Mouse (Mus musculus): ENCODE data around the gene Olfr152.

The Olfr152 gene

DNA sequence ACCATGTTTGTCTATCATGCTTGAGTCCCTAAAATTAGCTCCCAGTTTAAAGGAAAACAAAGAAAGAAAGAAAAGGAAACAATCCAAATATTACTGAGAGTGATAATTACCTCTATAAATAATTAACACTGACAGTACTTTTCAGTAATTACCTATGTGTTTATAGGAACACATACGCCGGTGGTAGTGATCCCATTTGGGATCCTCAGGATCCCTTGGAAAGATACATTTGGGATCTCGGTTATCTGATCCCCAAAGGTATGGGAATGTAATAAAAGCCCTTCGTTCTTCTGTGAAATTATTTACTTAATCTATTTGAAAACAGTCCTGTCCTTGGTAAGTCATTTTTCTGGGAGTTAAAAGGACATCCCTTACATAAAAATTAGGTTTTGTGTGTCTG is at the start of gene Olfr152:
Gene Olfr152, plus strand, starts transcription at position 301 of the 400 bp plus-strand sequence.
- Histone ChIP-seq H3K27me3 (ENCODE audit: control insufficient read depth, insufficient read depth, low read length, poor library complexity, severe bottlenecking) (no peaks in the 10 kb centered on the region), H3K36me3 (ENCODE audit: control insufficient read depth, insufficient read depth, low read length, poor library complexity, severe bottlenecking) (no peaks in the 10 kb centered on the region)
- no peak for DNase-seq (ENCODE audit: low read depth, low spot score)

DNA sequence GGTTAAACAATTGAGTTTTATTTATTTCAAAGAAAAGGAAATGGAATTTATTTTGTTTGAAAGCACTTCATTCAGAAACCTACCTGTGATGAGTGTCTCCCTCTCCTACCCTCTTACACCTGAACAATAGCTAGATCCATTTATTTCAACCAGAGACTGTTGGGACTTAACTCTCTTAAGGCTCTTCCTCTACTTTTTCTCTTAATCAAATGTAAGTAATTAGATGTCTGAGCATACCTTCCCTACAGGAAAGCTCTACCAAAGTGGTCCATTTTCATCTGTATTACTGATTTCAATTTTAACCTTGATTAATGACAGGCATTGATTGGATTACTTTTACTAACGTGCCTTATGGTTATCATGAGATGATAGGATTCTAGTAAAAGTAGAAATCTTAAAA is 39.4 kb upstream of the Olfr152 start, which contains the start of gene Olfr1138:
Gene Olfr1138, minus strand, starts transcription at position 101 of the 400 bp plus-strand sequence.
- no peak for DNase-seq (ENCODE audit: low read depth, low spot score)
- Histone ChIP-seq H3K36me3 (ENCODE audit: control insufficient read depth, insufficient read depth, low read length, poor library complexity, severe bottlenecking) (no peaks in the 10 kb centered on the region), H3K27me3 (ENCODE audit: control insufficient read depth, insufficient read depth, low read length, poor library complexity, severe bottlenecking) (no peaks in the 10 kb centered on the region)

DNA sequence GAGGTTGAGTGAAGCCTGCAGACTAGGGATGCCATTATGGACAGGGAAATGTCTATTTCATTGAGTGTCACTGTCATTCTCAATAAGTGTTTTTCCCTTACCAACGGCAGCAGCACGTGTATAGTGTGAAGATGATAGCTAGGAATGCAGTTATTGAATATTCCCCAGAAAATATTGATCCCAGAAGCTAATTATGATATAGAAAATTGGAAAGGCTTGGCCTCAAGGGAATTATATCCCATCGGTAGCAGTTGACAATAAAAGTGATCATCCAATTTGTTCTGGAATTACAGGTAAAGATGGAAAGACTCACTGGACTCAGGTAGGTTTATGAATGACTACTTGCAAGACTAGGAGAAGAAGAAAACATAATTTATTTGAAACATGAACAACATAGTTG is 35.8 kb upstream of the Olfr152 start, which contains the start of gene Olfr1140:
Gene Olfr1140, plus strand, starts transcription at position 301 of the 400 bp plus-strand sequence.
- no peaks in the 10 kb centered on the region for H3K27me3 ChIP-seq (ENCODE audit: control insufficient read depth, insufficient read depth, low read length, poor library complexity, severe bottlenecking)
- DNase-seq (ENCODE audit: low read depth, low spot score) = no peak
- H3K36me3 ChIP-seq (ENCODE audit: control insufficient read depth, insufficient read depth, low read length, poor library complexity, severe bottlenecking) = no peaks in the 10 kb centered on the region

DNA sequence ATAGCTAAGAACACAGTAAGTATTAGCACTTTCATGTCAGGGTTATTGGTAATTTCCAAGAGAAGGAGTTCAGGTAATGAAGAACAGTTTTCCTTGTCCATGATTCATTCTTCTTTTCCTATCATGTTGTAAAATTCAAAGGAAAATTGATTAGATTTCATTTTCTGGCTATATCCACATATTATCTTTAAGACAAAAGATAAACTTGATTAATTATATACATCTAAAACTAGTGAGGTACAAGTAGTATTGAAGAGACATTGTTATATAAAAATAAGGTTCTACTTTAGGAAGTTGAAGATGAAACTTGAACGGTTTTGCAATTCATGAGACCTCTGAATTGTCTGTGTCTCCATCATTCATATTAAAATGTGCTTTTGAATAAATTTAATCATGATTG is 25.4 kb upstream of the Olfr152 start, which contains the start of gene Olfr1141:
Gene Olfr1141, minus strand, starts transcription at position 101 of the 400 bp plus-strand sequence.
- Histone ChIP-seq H3K27me3 (ENCODE audit: control insufficient read depth, insufficient read depth, low read length, poor library complexity, severe bottlenecking) (no peaks in the 10 kb centered on the region), H3K36me3 (ENCODE audit: control insufficient read depth, insufficient read depth, low read length, poor library complexity, severe bottlenecking) (no peaks in the 10 kb centered on the region)
- DNase-seq (ENCODE audit: low read depth, low spot score) = no peak

DNA sequence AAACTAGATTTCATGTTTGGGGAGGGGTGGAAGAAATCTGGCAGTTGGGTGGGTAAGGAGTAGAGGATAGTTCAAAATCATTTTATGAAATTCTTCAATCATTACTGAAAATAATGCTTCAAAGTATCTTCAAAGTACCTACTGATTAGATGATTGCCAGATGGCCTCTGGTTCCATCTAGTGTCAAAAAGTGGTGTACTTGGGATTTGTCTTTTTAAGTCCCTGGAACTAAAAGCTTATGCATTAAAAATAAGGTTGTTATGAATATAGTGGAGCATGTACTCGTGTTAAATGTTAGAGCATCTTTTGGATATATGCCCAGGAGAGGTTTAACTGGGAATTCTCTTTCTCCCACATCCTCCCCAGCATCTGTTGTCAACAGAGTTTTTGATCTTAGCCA is 3.1 kb upstream of the Olfr152 start:
- no peak for DNase-seq (ENCODE audit: low read depth, low spot score)
- Histone ChIP-seq H3K36me3 (ENCODE audit: control insufficient read depth, insufficient read depth, low read length, poor library complexity, severe bottlenecking) (no peaks in the 10 kb centered on the region), H3K27me3 (ENCODE audit: control insufficient read depth, insufficient read depth, low read length, poor library complexity, severe bottlenecking) (no peaks in the 10 kb centered on the region)

DNA sequence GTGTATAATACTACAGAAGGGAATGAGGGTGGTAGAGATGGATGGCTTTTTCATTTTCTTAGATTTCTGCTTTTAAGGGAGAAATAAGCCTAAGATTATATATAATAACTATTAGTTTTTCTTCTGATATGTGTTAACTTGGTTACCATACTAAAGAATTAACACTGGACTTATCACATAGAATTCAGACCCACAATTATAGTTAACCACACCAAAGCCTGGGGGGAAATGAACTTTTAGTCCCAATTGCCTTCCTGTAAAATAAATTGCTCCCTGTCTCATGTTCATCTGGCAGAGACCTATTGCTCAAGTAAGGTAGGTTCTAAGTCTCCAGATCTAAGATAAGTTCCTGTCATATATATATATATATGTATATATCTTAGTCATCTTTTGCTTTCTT is 21.0 kb downstream of the Olfr152 start, which contains the start of gene Olfr1143:
Gene Olfr1143, plus strand, starts transcription at position 301 of the 400 bp plus-strand sequence.
- H3K36me3 ChIP-seq (ENCODE audit: control insufficient read depth, insufficient read depth, low read length, poor library complexity, severe bottlenecking) = no peaks in the 10 kb centered on the region
- DNase-seq (ENCODE audit: low read depth, low spot score) = no peak

DNA sequence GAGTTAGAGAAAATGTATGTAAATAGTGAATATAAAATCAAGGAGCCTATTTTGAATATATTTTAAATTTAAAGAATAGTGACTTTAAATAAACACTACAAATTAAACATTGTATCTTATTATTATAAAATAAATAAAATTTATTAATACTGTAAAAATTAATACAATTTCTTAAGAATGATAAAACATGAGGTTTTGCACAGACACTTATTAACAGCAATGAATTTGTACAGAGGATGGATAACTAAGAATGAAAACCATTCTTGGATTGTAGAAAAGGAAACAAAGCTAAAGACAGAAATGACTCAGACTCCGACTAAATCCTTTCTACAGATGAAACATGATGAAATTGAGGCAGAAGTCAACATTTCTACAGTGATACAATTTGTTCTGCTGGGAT is 30.2 kb downstream of the Olfr152 start, which contains the start of gene Olfr1145:
Gene Olfr1145, plus strand, starts transcription at position 301 of the 400 bp plus-strand sequence.
- no peak for DNase-seq (ENCODE audit: low read depth, low spot score)
- H3K27me3 ChIP-seq (ENCODE audit: control insufficient read depth, insufficient read depth, low read length, poor library complexity, severe bottlenecking) = no peaks in the 10 kb centered on the region
- no peaks in the 10 kb centered on the region for H3K36me3 ChIP-seq (ENCODE audit: control insufficient read depth, insufficient read depth, low read length, poor library complexity, severe bottlenecking)

More for the DNA sequence above, 21.0 kb downstream of the Olfr152 start, which contains the start of gene Olfr1143:
- H3K27me3 ChIP-seq (ENCODE audit: control insufficient read depth, insufficient read depth, low read length, poor library complexity, severe bottlenecking) = no peaks in the 10 kb centered on the region

DNA sequence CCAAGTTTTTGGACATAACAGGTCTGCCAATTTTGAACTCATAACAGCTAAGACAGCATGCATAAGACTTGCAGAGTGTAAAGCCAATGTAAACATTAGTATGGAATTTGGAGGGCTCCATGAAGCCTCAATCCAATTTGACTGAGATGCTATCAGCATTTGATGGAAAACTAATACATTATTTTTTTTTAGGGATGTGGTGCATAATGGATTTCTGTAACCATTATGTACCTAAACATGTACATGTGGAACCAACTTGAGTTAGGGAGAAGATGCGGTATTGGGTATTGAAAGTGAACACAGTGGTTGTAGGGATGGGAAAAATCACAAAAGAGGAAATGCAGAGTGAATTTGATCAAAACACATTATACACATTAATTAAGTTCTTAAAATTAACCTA is 51.0 kb downstream of the Olfr152 start, which contains the start of gene Olfr1148:
Gene Olfr1148, plus strand, starts transcription at position 301 of the 400 bp plus-strand sequence.
- no peak for DNase-seq (ENCODE audit: low read depth, low spot score)
- H3K36me3 ChIP-seq (ENCODE audit: control insufficient read depth, insufficient read depth, low read length, poor library complexity, severe bottlenecking) = no peaks in the 10 kb centered on the region
- no peaks in the 10 kb centered on the region for H3K27me3 ChIP-seq (ENCODE audit: control insufficient read depth, insufficient read depth, low read length, poor library complexity, severe bottlenecking)
